Mouse (Mus musculus) MEL (cell line): ENCODE results near the gene Tead3. TPM values are rescaled to one million over a fixed set of nuclear protein-coding genes. Genes with fewer than 3 reads are reported as not detected.
A peak's percentile ranks its signal among the peaks of the same experiment; 100 is the strongest.

Source experiments
- DNase-seq: peaks from one replicate; pipeline ENCODE4 v3.0.0; 2011; ENCODE audit warnings: low read depth, low spot score
- H3K27ac ChIP-seq: 2 replicates; pipeline ENCODE4 v1.5.1; 2012; ENCODE audit warnings: low read depth, mild to moderate bottlenecking, control low read depth, low read length, moderate library complexity; ENCODE audit not compliant: control insufficient read depth
- H3K27me3 ChIP-seq, 2 experiments: fragments of 150-350 bp in 1 of 2; sonication (generic) in 1 of 2; 2 replicates each; pipeline ENCODE4 v1.6.1; 2012; ENCODE audit warnings: low read length in 2 of 2, mild to moderate bottlenecking in 2 of 2, improper control_type of control experiment in 1 of 2, moderate library complexity in 1 of 2; ENCODE audit not compliant: insufficient read depth in 2 of 2, control insufficient read depth in 1 of 2
- H3K36me3 ChIP-seq, 2 experiments: 2 replicates each; pipeline ENCODE4 v1.6.1; 2012 to 2014; ENCODE audit warnings: low read length in 2 of 2, improper control_type of control experiment in 1 of 2, inconsistent platforms in 1 of 2, mild to moderate bottlenecking in 1 of 2; ENCODE audit not compliant: insufficient read depth in 2 of 2, control insufficient read depth in 1 of 2
- H3K4me1 ChIP-seq, 2 experiments: fragments of 150-350 bp in 1 of 2; sonication (generic) in 1 of 2; 2 replicates each; pipeline ENCODE4 v1.6.1; 2012; ENCODE audit warnings: low read length in 2 of 2, improper control_type of control experiment in 1 of 2, mild to moderate bottlenecking in 1 of 2; ENCODE audit not compliant: insufficient read depth in 2 of 2, control insufficient read depth in 1 of 2
- H3K4me3 ChIP-seq, 2 experiments: fragments of 150-350 bp in 1 of 2; sonication (generic) in 1 of 2; 2 replicates each; pipeline ENCODE4 v1.5.1; 2012; ENCODE audit warnings: low read depth in 2 of 2, low read length in 2 of 2, mild to moderate bottlenecking in 2 of 2, moderate library complexity in 2 of 2, control low read depth in 1 of 2, improper control_type of control experiment in 1 of 2; ENCODE audit not compliant: control insufficient read depth in 1 of 2, insufficient read depth in 1 of 2
- H3K79me2 ChIP-seq: 2 replicates; pipeline ENCODE4 v1.6.1; 2012; ENCODE audit warnings: mild to moderate bottlenecking, low read length, moderate library complexity; ENCODE audit not compliant: control insufficient read depth, poor library complexity, insufficient read depth
- H3K9ac ChIP-seq: 2 replicates; pipeline ENCODE4 v1.6.1; 2012; ENCODE audit warnings: low read depth, mild to moderate bottlenecking, control low read depth, low read length, moderate library complexity; ENCODE audit not compliant: control insufficient read depth, poor library complexity, severe bottlenecking
- H3K9me3 ChIP-seq: fragments of 150-350 bp; sonication (generic); replicated peaks from 2 replicates; pipeline ENCODE4 v1.6.1; 2012; ENCODE audit warnings: mild to moderate bottlenecking, low read length, improper control_type of control experiment, moderate library complexity; ENCODE audit not compliant: insufficient read depth
- BHLHE40 ChIP-seq: IDR thresholded peaks from 2 replicates; pipeline ENCODE4 v1.6.1; 2012; ENCODE audit warnings: low read depth, mild to moderate bottlenecking, inconsistent platforms, low read length, improper control_type of control experiment, borderline replicate concordance
- E2F4 ChIP-seq: IDR thresholded peaks from 2 replicates; pipeline ENCODE4 v1.6.1; 2011; ENCODE audit warnings: low read depth, low read length, improper control_type of control experiment, borderline replicate concordance
- EP300 ChIP-seq, 2 experiments: IDR thresholded peaks; 2 replicates each; pipeline ENCODE4 v1.6.1; 2011; ENCODE audit warnings: improper control_type of control experiment in 2 of 2, low read length in 2 of 2, low read depth in 1 of 2, mild to moderate bottlenecking in 1 of 2
- GATA1 ChIP-seq: IDR thresholded peaks from 2 replicates; pipeline ENCODE4 v1.6.1; 2011; ENCODE audit warnings: low read depth, low read length, improper control_type of control experiment
- MXI1 ChIP-seq: IDR thresholded peaks from 2 replicates; pipeline ENCODE4 v1.6.1; 2011; ENCODE audit warnings: mild to moderate bottlenecking, low read depth, low read length, improper control_type of control experiment
- NELFE ChIP-seq: IDR thresholded peaks from 2 replicates; pipeline ENCODE4 v1.6.1; 2011; ENCODE audit warnings: low read depth, low read length, improper control_type of control experiment
- POLR2A ChIP-seq, 2 experiments: IDR thresholded peaks; 2 replicates each; pipeline ENCODE4 v1.6.1; 2011 to 2012; ENCODE audit warnings: low read length in 2 of 2, mild to moderate bottlenecking in 2 of 2, control low read depth in 1 of 2, improper control_type of control experiment in 1 of 2, low read depth in 1 of 2, moderate library complexity in 1 of 2; ENCODE audit not compliant: control insufficient read depth in 1 of 2, insufficient read depth in 1 of 2, poor library complexity in 1 of 2
- POLR2AphosphoS2 ChIP-seq: IDR thresholded peaks from 2 replicates; pipeline ENCODE4 v1.6.1; 2011; ENCODE audit warnings: low read length, improper control_type of control experiment
- RAD21 ChIP-seq: IDR thresholded peaks from 2 replicates; pipeline ENCODE4 v1.6.1; 2011; ENCODE audit warnings: mild to moderate bottlenecking, low read depth, low read length, improper control_type of control experiment
- SIN3A ChIP-seq: IDR thresholded peaks from 2 replicates; pipeline ENCODE4 v1.6.1; 2012; ENCODE audit warnings: low read length, improper control_type of control experiment, inconsistent platforms
- TBP ChIP-seq: IDR thresholded peaks from 2 replicates; pipeline ENCODE4 v1.8.0; 2011; ENCODE audit warnings: low read depth, low read length, improper control_type of control experiment
- USF2 ChIP-seq, 2 experiments: IDR thresholded peaks; 2 replicates each; pipeline ENCODE4 v1.6.1; 2011 to 2012; ENCODE audit warnings: improper control_type of control experiment in 2 of 2, low read length in 2 of 2, borderline replicate concordance in 1 of 2, inconsistent platforms in 1 of 2, low read depth in 1 of 2, mild to moderate bottlenecking in 1 of 2; ENCODE audit not compliant: insufficient read depth in 1 of 2
- ZMIZ1 ChIP-seq: IDR thresholded peaks from 2 replicates; pipeline ENCODE4 v1.6.1; 2012; ENCODE audit warnings: low read depth, mild to moderate bottlenecking, inconsistent platforms, low read length, improper control_type of control experiment, moderate library complexity
- polyA plus RNA-seq, 2 experiments: library from polyadenylated mRNA; stranded (reverse) in 1 of 2; unstranded in 1 of 2; fragments of >175 nt in 1 of 2; fragments of >200 nt in 1 of 2; gene quantifications; 2 replicates each; pipeline versions ENCODE4 v1.2.1 to v1.2.4; 2012; ENCODE audit warnings: low replicate concordance in 2 of 2, low read depth in 1 of 2; ENCODE audit not compliant: insufficient read length in 2 of 2, insufficient read depth in 1 of 2, missing spikeins in 1 of 2
- total RNA-seq: library from RNA; depleted of rRNA; stranded (reverse); fragments of 300-350 nt; gene quantifications from 2 replicates; pipeline ENCODE4 v1.2.3, GENCODE M21; 2012

The Tead3 gene
- total and polyA plus RNA-seq, 3 experiments = 0.73 to 4.1 TPM; not detected in 1

GRCm38 (mm10) chr17:28365122-28365521 is 14.5 kb upstream of the Tead3 start, which contains the start of gene Tulp1:
Gene Tulp1, minus strand, starts transcription at chr17:28365222.
- Histone ChIP-seq H3K4me3 (no peak within 1 kb of the TSS), H3K79me2 (no peaks in the 10 kb centered on the region), H3K27ac (no peak within 1 kb of the TSS), H3K9me3 (no peaks in the 10 kb centered on the region), H3K36me3 (peaks cover 0 to 4% of the 10 kb centered on the region in 2 experiments; a peak in 2 of 4 replicates), H3K4me1 (peaks cover 0 to 15% of the 10 kb centered on the region in 2 experiments; a peak in 3 of 4 replicates), H3K9ac (no peak within 1 kb of the TSS), H3K27me3 (no peaks in the 10 kb centered on the region)
- no peak for DNase-seq
- no peak for TF ChIP-seq E2F4
- no peak for TF ChIP-seq TBP
- no peak for TF ChIP-seq NELFE
- no peak for TF ChIP-seq EP300 (IDR thresholded peaks at IDR 0.05; ENCODE audit: low read depth in 1 of 2, low read length in 2 of 2)
- no peak for TF ChIP-seq GATA1
- TF ChIP-seq SIN3A = no peak
- TF ChIP-seq ZMIZ1 = no peak
- no peak for TF ChIP-seq MXI1

GRCm38 (mm10) chr17:28363507-28363906 is 12.9 kb upstream of the Tead3 start:
- DNase-seq = no peak
- H3K79me2 ChIP-seq = no peaks in the 10 kb centered on the region
- H3K9me3 ChIP-seq = no peaks in the 10 kb centered on the region
- H3K27ac ChIP-seq = no peak overlapping the region; the same call in 1 of the 2 replicates
- H3K4me3 ChIP-seq = peak overlapping the region in 1 of 2 experiments; percentile 55; a peak in 1 of 4 replicates
- H3K4me1 ChIP-seq = peaks cover 0 to 15% of the 10 kb centered on the region in 2 experiments; a peak in 3 of 4 replicates
- H3K27me3 ChIP-seq = no peaks in the 10 kb centered on the region
- TF ChIP-seq POLR2AphosphoS2 = no peak
- no peak for TF ChIP-seq USF2 (IDR thresholded peaks at IDR 0.05; ENCODE audit: borderline replicate concordance in 1 of 2, insufficient read depth in 1 of 2, low read depth in 1 of 2, low read length in 2 of 2)
- no peak for TF ChIP-seq E2F4
- H3K36me3 ChIP-seq = peaks cover 0 to 4% of the 10 kb centered on the region in 2 experiments; a peak in 2 of 4 replicates
- H3K9ac ChIP-seq = peak overlapping the region; percentile 72; the same call in 1 of the 2 replicates

GRCm38 (mm10) chr17:28362653-28363292 is 12.2 kb upstream of the Tead3 start:
- no peaks in the 10 kb centered on the region for H3K27me3 ChIP-seq
- H3K9ac ChIP-seq = peak overlapping the region; percentile 72
- H3K79me2 ChIP-seq = no peaks in the 10 kb centered on the region
- H3K9me3 ChIP-seq = no peaks in the 10 kb centered on the region
- TF ChIP-seq POLR2A (IDR thresholded peaks at IDR 0.05; ENCODE audit: control insufficient read depth in 1 of 2, insufficient read depth in 1 of 2, low read depth in 1 of 2, low read length in 2 of 2, poor library complexity in 1 of 2) = 0 out of 4 replicates have a peak, but pooled peaks of 1 of the 2 experiments have one; percentile 29
- no peak for TF ChIP-seq BHLHE40
- no peak for TF ChIP-seq RAD21
- peak overlapping the region; percentile 19; the same call in 1 of the 2 replicates for H3K27ac ChIP-seq
- peaks cover 0 to 4% of the 10 kb centered on the region in 2 experiments; a peak in 2 of 4 replicates for H3K36me3 ChIP-seq
- peak overlapping the region; percentile 55 to 61 for H3K4me3 ChIP-seq
- H3K4me1 ChIP-seq = peaks cover 0 to 11% of the 10 kb centered on the region in 2 experiments; a peak in 2 of 4 replicates
- peak; percentile 62 for DNase-seq
